Mouse (Mus musculus) hindbrain, postnatal 0 days (tissue): Measurements from ENCODE around the gene Btrc. TPM values are rescaled to one million over a fixed set of nuclear protein-coding genes. Genes with fewer than 3 reads are reported as not detected.

Experiments
- ATAC-seq: fragments of 200-750 bp; cut with Nextera tagmentation; 2 replicates; pipeline ENCODE4 v1.8.0; 2017; ENCODE audit warnings: mild to moderate bottlenecking, moderate TSS enrichment, moderate library complexity
- DNase-seq: peaks from one replicate; pipeline ENCODE4 v3.0.0-alpha.2; 2015; ENCODE audit warnings: low spot score
- H3K27ac ChIP-seq: fragments of 300-500 bp; sonication (generic); 2 replicates; pipeline ENCODE4 v1.5.1; 2014; ENCODE audit warnings: mild to moderate bottlenecking
- H3K27me3 ChIP-seq: fragments of 300-500 bp; sonication (generic); 2 replicates; pipeline ENCODE4 v1.6.1; 2014; ENCODE audit warnings: low read length, mixed read lengths; ENCODE audit not compliant: insufficient read depth
- H3K36me3 ChIP-seq: fragments of 300-500 bp; sonication (generic); 2 replicates; pipeline ENCODE4 v1.6.1; 2014; ENCODE audit warnings: low read length, mixed read lengths; ENCODE audit not compliant: insufficient read depth
- H3K4me1 ChIP-seq: fragments of 300-500 bp; sonication (generic); 2 replicates; pipeline ENCODE4 v1.6.1; 2014; ENCODE audit warnings: antibody characterized with exemption, low read length, mixed read lengths; ENCODE audit not compliant: insufficient read depth
- H3K4me2 ChIP-seq: fragments of 300-500 bp; sonication (generic); 2 replicates; pipeline ENCODE4 v1.6.1; 2014; ENCODE audit warnings: low read depth, mild to moderate bottlenecking, low read length, moderate library complexity, mixed read lengths
- H3K4me3 ChIP-seq: fragments of 300-500 bp; sonication (generic); 2 replicates; pipeline ENCODE4 v1.5.1; 2014; ENCODE audit warnings: low read length
- H3K9ac ChIP-seq: fragments of 300-500 bp; sonication (generic); replicated peaks from 2 replicates; pipeline ENCODE4 v1.6.1; 2014; ENCODE audit warnings: mild to moderate bottlenecking, low read length, moderate library complexity, mixed read lengths
- H3K9me3 ChIP-seq: fragments of 300-500 bp; sonication (generic); 2 replicates; pipeline ENCODE4 v1.6.1; 2016; ENCODE audit warnings: low read length, mixed read lengths
- CTCF ChIP-seq: IDR thresholded peaks from 2 replicates; pipeline ENCODE4 v1.5.1; 2016; ENCODE audit warnings: antibody characterized with exemption, control low read depth, low read depth
- WGBS: fragments of 180-500 bp; shearing (Covaris S2); extraction: QIAGEN DNeasy Blood & Tissue Kit; methylation state at CpG from one replicate; pipeline ENCODE4 v1.1.7; 2014; 5-methylcytosine and 5-hydroxymethylcytosine counted together
- polyA plus RNA-seq: library from polyadenylated mRNA; unstranded; fragments of >200 nt; fragmentation: Nextera tagmentation; extraction: Ambion mirVana; gene quantifications from 2 replicates; pipeline ENCODE4 v1.2.1, GENCODE M21; 2015
- total RNA-seq: library from RNA; depleted of rRNA; stranded (reverse); fragments of >200 nt; gene quantifications from 2 replicates; pipeline ENCODE4 v1.2.3, GENCODE M21; 2014

The Btrc gene
- total and polyA plus RNA-seq, 2 experiments from 2014 or later = 47.9 to 55.3 TPM

GRCm38 (mm10) chr19:45480490-45480889, 117.0 kb downstream of the Btrc start:
- DNase-seq (no peak), ATAC-seq (no peak)
- Histone ChIP-seq H3K9ac (no peak overlapping the region), H3K27ac (no peak overlapping the region), H3K36me3 (no peaks in the 10 kb centered on the region), H3K27me3 (no peaks in the 10 kb centered on the region), H3K4me2 (no peak overlapping the region), H3K4me1 (peaks cover 14% of the 10 kb centered on the region), H3K9me3 (no peaks in the 10 kb centered on the region), H3K4me3 (no peak overlapping the region)
- TF ChIP-seq CTCF = no peak
- WGBS = 83% methylated on average over 2 of the region's 2 CpGs

DNA sequence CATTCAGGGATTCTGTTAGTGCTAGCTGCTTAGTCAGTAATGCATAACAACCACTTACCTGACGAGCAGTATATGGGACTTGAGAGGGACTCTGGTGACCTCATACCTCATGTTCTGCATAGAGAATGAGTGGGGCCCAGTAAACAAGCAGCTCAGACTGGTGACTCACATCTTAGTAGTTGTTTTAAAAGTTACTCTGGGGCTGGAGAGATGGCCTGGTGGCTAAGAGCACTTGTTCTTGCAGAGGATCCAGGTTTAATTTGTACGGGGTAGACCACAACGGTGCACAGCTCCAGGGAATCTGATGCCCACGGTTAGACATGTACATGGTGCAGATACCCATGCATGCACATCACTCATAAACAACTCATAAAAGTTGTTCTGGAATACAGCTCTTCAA, 117.4 kb downstream of the Btrc start:
- TF ChIP-seq CTCF = no peak
- WGBS = 89% methylated on average over 4 of the region's 4 CpGs
- Histone ChIP-seq H3K27ac (no peak overlapping the region), H3K4me3 (no peak overlapping the region), H3K27me3 (no peaks in the 10 kb centered on the region), H3K9ac (no peak overlapping the region), H3K9me3 (no peaks in the 10 kb centered on the region), H3K36me3 (no peaks in the 10 kb centered on the region), H3K4me2 (no peak overlapping the region), H3K4me1 (peaks cover 9% of the 10 kb centered on the region)
- DNase-seq (no peak), ATAC-seq (no peak)

- TF ChIP-seq CTCF = no peak
- no peak overlapping the region for H3K9ac ChIP-seq
- ATAC-seq (no peak), DNase-seq (no peak)
- H3K36me3 ChIP-seq = no peaks in the 10 kb centered on the region
- H3K27me3 ChIP-seq = no peaks in the 10 kb centered on the region
- H3K4me1 ChIP-seq = no peaks in the 10 kb centered on the region
- no peak overlapping the region for H3K4me2 ChIP-seq
- no peaks in the 10 kb centered on the region for H3K9me3 ChIP-seq
- no peak overlapping the region for H3K27ac ChIP-seq
- no peak overlapping the region for H3K4me3 ChIP-seq
- 88% methylated on average over 2 of the region's 2 CpGs for WGBS
These were observed 119.9 kb downstream of the Btrc start for GRCm38 (mm10) chr19:45483470-45483869.

GRCm38 (mm10) chr19:45486206-45486991, 122.9 kb downstream of the Btrc start:
- no peaks in the 10 kb centered on the region for H3K27me3 ChIP-seq
- peak; percentile 56 for TF ChIP-seq CTCF
- DNase-seq = peak; percentile 51

DNA sequence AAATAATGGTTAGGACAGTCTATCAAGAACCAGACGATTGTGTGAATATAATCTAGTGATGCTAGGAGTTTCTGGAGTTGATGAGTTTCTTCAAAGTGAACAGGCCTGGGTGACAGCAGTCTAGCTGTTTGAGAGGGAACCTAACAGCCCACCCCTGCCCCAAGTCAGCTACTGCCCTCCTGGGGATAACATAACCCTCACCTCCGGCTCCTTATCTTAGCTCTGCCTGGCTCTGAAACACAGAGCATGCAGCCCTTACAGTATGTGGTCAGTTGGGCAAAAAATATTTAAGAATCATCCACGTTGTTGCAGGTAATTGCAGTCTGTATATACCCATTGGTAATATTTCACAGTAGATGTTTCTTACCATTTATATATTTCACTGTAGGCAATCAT, 123.5 kb downstream of the Btrc start:
- ATAC-seq (no peak), DNase-seq (no peak)
- 81% methylated on average over 3 of the region's 3 CpGs for WGBS
- Histone ChIP-seq H3K9me3 (no peaks in the 10 kb centered on the region), H3K27ac (no peak overlapping the region), H3K4me2 (no peak overlapping the region), H3K9ac (no peak overlapping the region), H3K4me1 (no peaks in the 10 kb centered on the region), H3K36me3 (no peaks in the 10 kb centered on the region), H3K27me3 (no peaks in the 10 kb centered on the region), H3K4me3 (no peak overlapping the region)
- TF ChIP-seq CTCF = no peak

More at GRCm38 (mm10) chr19:45486206-45486991, 122.9 kb downstream of the Btrc start:
- 78% methylated on average over 6 of the region's 6 CpGs for WGBS
- no peaks in the 10 kb centered on the region for H3K4me1 ChIP-seq
- no peaks in the 10 kb centered on the region for H3K36me3 ChIP-seq
- no peak overlapping the region for H3K9ac ChIP-seq
- ATAC-seq = no peak
- no peak overlapping the region for H3K4me2 ChIP-seq
- H3K9me3 ChIP-seq = no peaks in the 10 kb centered on the region
- no peak overlapping the region for H3K27ac ChIP-seq
- H3K4me3 ChIP-seq = no peak overlapping the region

- Histone ChIP-seq H3K27ac (no peak overlapping the region), H3K9ac (no peak overlapping the region), H3K4me3 (no peak overlapping the region), H3K36me3 (no peaks in the 10 kb centered on the region), H3K4me2 (no peak overlapping the region), H3K9me3 (no peaks in the 10 kb centered on the region), H3K4me1 (no peaks in the 10 kb centered on the region), H3K27me3 (no peaks in the 10 kb centered on the region)
- no peak for ATAC-seq
- WGBS = 89% methylated on average over 6 of the region's 6 CpGs
- no peak for TF ChIP-seq CTCF
- DNase-seq = no peak
These were observed 126.4 kb downstream of the Btrc start for GRCm38 (mm10) chr19:45489961-45490360.

GRCm38 (mm10) chr19:45491246-45491645, 127.7 kb downstream of the Btrc start:
- 71% methylated on average over 7 of the region's 7 CpGs for WGBS
- DNase-seq = no peak
- Histone ChIP-seq H3K27me3 (no peaks in the 10 kb centered on the region), H3K9ac (no peak overlapping the region), H3K4me3 (no peak overlapping the region), H3K9me3 (no peaks in the 10 kb centered on the region), H3K4me2 (no peak overlapping the region), H3K36me3 (no peaks in the 10 kb centered on the region), H3K4me1 (no peaks in the 10 kb centered on the region), H3K27ac (no peak overlapping the region)
- no peak for ATAC-seq
- TF ChIP-seq CTCF = no peak
